Mouse (Mus musculus) heart, embryonic 11.5 days (tissue): ENCODE results near the gene Rnft1. TPM values are rescaled to one million over a fixed set of nuclear protein-coding genes. Genes with fewer than 3 reads are reported as not detected.
"Not testable (repeated sequence)": the region's sequence is repeated elsewhere in the genome, so short reads cannot be mapped to it uniquely, and the experiment has no call there.

Experiments used
- ATAC-seq: fragments of 200-750 bp; cut with Nextera tagmentation; replicated peaks from 2 replicates; pipeline ENCODE4 v1.8.0; 2017; ENCODE audit warnings: moderate library complexity; ENCODE audit not compliant: insufficient number of reproducible peaks, low FRiP score, low TSS enrichment
- H3K27ac ChIP-seq: fragments of 300-500 bp; sonication (generic); 2 replicates; pipeline ENCODE4 v1.5.1; 2014; ENCODE audit warnings: mild to moderate bottlenecking, low read depth, low read length
- H3K27me3 ChIP-seq: fragments of 300-500 bp; sonication (generic); 2 replicates; pipeline ENCODE4 v1.6.1; 2014; ENCODE audit warnings: mild to moderate bottlenecking, low read length, mixed read lengths; ENCODE audit not compliant: control insufficient read depth, insufficient read depth
- H3K36me3 ChIP-seq: fragments of 300-500 bp; sonication (generic); 2 replicates; pipeline ENCODE4 v1.6.1; 2014; ENCODE audit warnings: mild to moderate bottlenecking, low read length, moderate library complexity, mixed read lengths; ENCODE audit not compliant: control insufficient read depth, insufficient read depth
- H3K4me1 ChIP-seq: fragments of 300-500 bp; sonication (generic); 2 replicates; pipeline ENCODE4 v1.6.1; 2014; ENCODE audit warnings: low read length; ENCODE audit not compliant: control insufficient read depth, insufficient read depth
- H3K4me2 ChIP-seq: fragments of 300-500 bp; sonication (generic); 2 replicates; pipeline ENCODE4 v1.6.1; 2014; ENCODE audit warnings: mild to moderate bottlenecking, moderate library complexity
- H3K4me3 ChIP-seq: fragments of 300-500 bp; sonication (generic); 2 replicates; pipeline ENCODE4 v1.5.1; 2014; ENCODE audit warnings: low read depth, low read length
- H3K9ac ChIP-seq: fragments of 300-500 bp; sonication (generic); 2 replicates; pipeline ENCODE4 v1.6.1; 2014; ENCODE audit warnings: mild to moderate bottlenecking, low read depth, low read length, moderate library complexity
- H3K9me3 ChIP-seq: fragments of 300-500 bp; sonication (generic); replicated peaks from 2 replicates; pipeline ENCODE4 v1.6.1; 2016; ENCODE audit warnings: low read length; ENCODE audit not compliant: control insufficient read depth
- WGBS: fragments of 180-500 bp; shearing (Covaris S2); extraction: QIAGEN DNeasy Blood & Tissue Kit; methylation state at CpG from one replicate; pipeline ENCODE4 v1.1.7; 2014; ENCODE audit not compliant: insufficient replicate concordance; 5-methylcytosine and 5-hydroxymethylcytosine counted together
- polyA plus RNA-seq: library from polyadenylated mRNA; unstranded; fragments of >200 nt; fragmentation: Nextera tagmentation; extraction: Ambion mirVana; gene quantifications from 2 replicates; pipeline ENCODE4 v1.2.1, GENCODE M21; 2014

The Rnft1 gene
- 38.4 and 41.5 TPM in 2 replicates for polyA plus RNA-seq

- no peaks in the 10 kb centered on the region for H3K4me1 ChIP-seq
- peak within 1 kb of the TSS; percentile 74 for H3K4me2 ChIP-seq
- H3K9ac ChIP-seq = peak within 1 kb of the TSS; percentile 79
- no peaks in the 10 kb centered on the region for H3K9me3 ChIP-seq
- no peaks in the 10 kb centered on the region for H3K27me3 ChIP-seq
- H3K36me3 ChIP-seq = no peaks in the 10 kb centered on the region
- peak; percentile 97 for ATAC-seq
- H3K4me3 ChIP-seq = peak within 1 kb of the TSS; percentile 61
- under 1% methylated on average over 68 of the region's 68 CpGs for WGBS
- peak within 1 kb of the TSS; percentile 79 for H3K27ac ChIP-seq
Observed at GRCm38 (mm10) chr11:86484101-86484868, at the start of gene Rnft1. Rnft1 (plus strand) TSS chr11:86484657.

- H3K4me1 ChIP-seq = no peaks in the 10 kb centered on the region
- peak overlapping the region; percentile 22 for H3K4me2 ChIP-seq
- no peaks in the 10 kb centered on the region for H3K9me3 ChIP-seq
- no peak for ATAC-seq
- no peaks in the 10 kb centered on the region for H3K27me3 ChIP-seq
- H3K4me3 ChIP-seq = no peak overlapping the region
- H3K27ac ChIP-seq = no peak overlapping the region
- no peaks in the 10 kb centered on the region for H3K36me3 ChIP-seq
- 12% methylated on average over 5 of the region's 5 CpGs for WGBS
- H3K9ac ChIP-seq = no peak overlapping the region
Observed at GRCm38 (mm10) chr11:86436843-86437242, 47.6 kb upstream of the Rnft1 start.

GRCm38 (mm10) chr11:86438261-86438660 lies 46.2 kb upstream of the Rnft1 start:
- no peak for ATAC-seq

GRCm38 (mm10) chr11:86440791-86441190 lies 43.7 kb upstream of the Rnft1 start:
- Histone ChIP-seq H3K9me3 (no peaks in the 10 kb centered on the region), H3K27ac (no peak overlapping the region)
- WGBS = 66% methylated on average over 5 of the region's 5 CpGs

More at GRCm38 (mm10) chr11:86438261-86438660, 46.2 kb upstream of the Rnft1 start:
- Histone ChIP-seq H3K9me3 (no peaks in the 10 kb centered on the region), H3K4me3 (no peak overlapping the region), H3K4me1 (no peaks in the 10 kb centered on the region), H3K4me2 (no peak overlapping the region), H3K27ac (no peak overlapping the region), H3K27me3 (no peaks in the 10 kb centered on the region), H3K36me3 (no peaks in the 10 kb centered on the region), H3K9ac (no peak overlapping the region)
- WGBS = 42% methylated on average over 4 of the region's 4 CpGs

DNA sequence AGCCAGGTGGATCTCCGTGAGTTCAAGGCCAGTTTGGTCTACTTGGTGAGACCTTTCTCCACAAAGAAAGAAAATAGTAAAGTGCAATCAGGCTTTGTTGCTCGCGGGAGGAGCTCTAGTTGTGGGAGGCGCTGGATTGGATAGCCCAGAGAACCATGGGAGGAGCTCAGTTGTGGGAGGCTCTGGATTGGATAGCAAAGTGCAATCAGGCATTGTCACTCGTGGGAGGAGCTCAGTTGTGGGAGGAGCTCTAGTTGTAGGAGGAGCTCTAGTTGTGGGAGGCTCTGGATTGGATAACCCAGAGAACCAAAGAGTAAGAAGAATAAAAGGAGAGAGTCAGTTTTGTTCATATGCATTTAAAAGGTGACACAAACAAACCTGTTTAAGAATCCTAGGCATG lies 30.5 kb upstream of the Rnft1 start:
- WGBS = 87% methylated on average over 5 of the region's 5 CpGs
- Histone ChIP-seq H3K4me1 (no peaks in the 10 kb centered on the region), H3K9ac (no peak overlapping the region), H3K4me2 (no peak overlapping the region), H3K36me3 (no peaks in the 10 kb centered on the region), H3K27ac (no peak overlapping the region), H3K9me3 (no peaks in the 10 kb centered on the region), H3K27me3 (no peaks in the 10 kb centered on the region), H3K4me3 (no peak overlapping the region)
- no peak for ATAC-seq

More at GRCm38 (mm10) chr11:86440791-86441190, 43.7 kb upstream of the Rnft1 start:
- H3K36me3 ChIP-seq = no peaks in the 10 kb centered on the region
- H3K4me3 ChIP-seq = no peak overlapping the region
- H3K27me3 ChIP-seq = 0 out of 2 replicates have a peak, but pooled peaks cover 2% of the 10 kb centered on the region
- ATAC-seq = no peak
- no peaks in the 10 kb centered on the region for H3K4me1 ChIP-seq
- H3K4me2 ChIP-seq = no peak overlapping the region
- no peak overlapping the region for H3K9ac ChIP-seq

- Histone ChIP-seq H3K4me2 (no peak overlapping the region), H3K27me3 (no peaks in the 10 kb centered on the region), H3K9ac (no peak overlapping the region), H3K9me3 (no peaks in the 10 kb centered on the region), H3K4me3 (no peak overlapping the region), H3K27ac (no peak overlapping the region), H3K4me1 (no peaks in the 10 kb centered on the region), H3K36me3 (no peaks in the 10 kb centered on the region)
- WGBS = 81% methylated on average over 6 of the region's 6 CpGs
- no peak for ATAC-seq
Observed at GRCm38 (mm10) chr11:86457545-86457944, 26.9 kb upstream of the Rnft1 start.

GRCm38 (mm10) chr11:86458866-86459265 lies 25.6 kb upstream of the Rnft1 start:
- no peak overlapping the region for H3K27ac ChIP-seq
- no peaks in the 10 kb centered on the region for H3K27me3 ChIP-seq
- no peak overlapping the region for H3K9ac ChIP-seq
- ATAC-seq = no peak
- no peaks in the 10 kb centered on the region for H3K4me1 ChIP-seq
- 85% methylated on average over 6 of the region's 6 CpGs for WGBS
- H3K36me3 ChIP-seq = no peaks in the 10 kb centered on the region
- H3K4me3 ChIP-seq = no peak overlapping the region
- no peak overlapping the region for H3K4me2 ChIP-seq
- H3K9me3 ChIP-seq = no peaks in the 10 kb centered on the region

DNA sequence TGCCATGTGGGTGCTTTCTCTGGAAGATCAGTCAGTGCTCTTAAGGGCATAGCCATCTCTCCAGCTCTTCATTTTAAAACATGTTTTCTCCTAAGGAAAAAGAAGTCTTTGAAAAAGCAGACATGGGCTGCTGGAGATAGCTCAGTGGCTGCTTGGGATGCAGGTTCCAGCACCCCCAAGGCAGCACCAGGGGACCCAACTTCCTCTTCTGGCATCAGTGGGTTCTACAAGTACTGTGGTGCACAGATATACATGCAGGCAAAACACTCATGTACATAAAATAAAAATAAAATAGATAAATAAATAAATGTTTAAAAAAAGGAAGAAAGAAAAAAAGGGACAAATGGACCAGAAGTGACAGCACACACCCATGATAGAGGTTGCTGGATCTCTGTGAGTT lies 21.9 kb upstream of the Rnft1 start:
- H3K4me2 ChIP-seq = no peak overlapping the region
- H3K27me3 ChIP-seq = no peaks in the 10 kb centered on the region
- ATAC-seq = no peak
- no peaks in the 10 kb centered on the region for H3K9me3 ChIP-seq
- no peaks in the 10 kb centered on the region for H3K4me1 ChIP-seq
- H3K36me3 ChIP-seq = no peaks in the 10 kb centered on the region
- H3K27ac ChIP-seq = no peak overlapping the region
- no peak overlapping the region for H3K9ac ChIP-seq
- no peak overlapping the region for H3K4me3 ChIP-seq

GRCm38 (mm10) chr11:86464275-86464674 lies 20.2 kb upstream of the Rnft1 start:
- not testable (repeated sequence) for H3K9me3 ChIP-seq, H3K4me2 ChIP-seq, H3K4me1 ChIP-seq, H3K27me3 ChIP-seq, ATAC-seq, H3K4me3 ChIP-seq, H3K36me3 ChIP-seq, H3K9ac ChIP-seq, H3K27ac ChIP-seq
- WGBS = 22% methylated on average over 8 of the region's 8 CpGs
